Mouse (Mus musculus) heart, adult 10 weeks (tissue): ENCODE results near the gene Yif1a. TPM values are rescaled to one million over a fixed set of nuclear protein-coding genes. Genes with fewer than 3 reads are reported as not detected.

Source experiments
- polyA plus RNA-seq: library from polyadenylated mRNA; stranded (reverse); fragments of 350-450 nt; fragmentation: Illumina TruSeq; extraction: RNeasy Lipid Tissue Mini Kit (QIAGEN cat#74804); gene quantifications from one replicate; pipeline ENCODE4 v1.2.3, GENCODE M21; 2014; ENCODE audit warnings: low read depth, low replicate concordance

Gene Yif1a
- polyA plus RNA-seq, result 90.7 TPM

DNA sequence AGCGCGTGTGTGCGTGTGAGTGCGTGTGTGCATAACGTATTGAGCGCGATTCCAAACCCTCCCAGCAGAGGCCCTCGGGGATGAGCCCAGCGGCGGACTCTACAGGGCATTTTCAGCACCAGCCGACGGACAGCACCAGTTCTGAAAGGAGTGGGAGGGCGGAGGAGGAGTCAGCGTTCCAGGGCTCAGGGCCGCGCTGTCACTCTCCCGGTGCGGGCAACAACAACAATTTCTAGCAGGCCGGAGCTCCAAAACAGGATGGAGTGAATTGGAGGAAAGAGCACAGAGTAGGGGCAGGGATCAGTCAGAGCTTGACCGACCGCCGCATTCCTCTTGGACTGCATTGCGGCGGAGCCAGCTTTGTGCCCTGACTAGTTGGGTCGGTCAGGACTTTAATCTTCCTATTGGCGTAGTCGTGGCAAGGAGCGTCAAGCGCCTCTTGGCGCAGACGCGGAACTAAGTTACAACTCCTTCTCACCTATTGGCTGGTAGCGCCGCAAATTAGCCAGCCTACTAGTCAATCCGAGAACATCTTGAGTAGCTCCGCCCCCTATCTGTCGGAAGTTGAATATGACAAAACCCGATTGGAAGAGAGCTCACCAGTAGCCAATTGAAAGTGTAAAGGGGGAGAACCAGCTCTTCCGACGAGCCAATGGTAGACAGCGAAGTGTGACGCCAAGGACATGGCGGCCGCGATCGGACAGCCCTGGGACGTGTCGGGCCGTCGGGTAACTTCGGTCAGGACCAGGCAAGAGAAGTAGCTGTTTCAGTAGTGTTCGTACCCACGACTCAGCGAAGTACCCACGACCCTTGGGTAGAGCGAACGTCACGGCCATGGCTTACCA is at the start of gene Yif1a:
Gene Yif1a (plus strand): TSS at position 655 of the 845 bp plus-strand sequence.

DNA sequence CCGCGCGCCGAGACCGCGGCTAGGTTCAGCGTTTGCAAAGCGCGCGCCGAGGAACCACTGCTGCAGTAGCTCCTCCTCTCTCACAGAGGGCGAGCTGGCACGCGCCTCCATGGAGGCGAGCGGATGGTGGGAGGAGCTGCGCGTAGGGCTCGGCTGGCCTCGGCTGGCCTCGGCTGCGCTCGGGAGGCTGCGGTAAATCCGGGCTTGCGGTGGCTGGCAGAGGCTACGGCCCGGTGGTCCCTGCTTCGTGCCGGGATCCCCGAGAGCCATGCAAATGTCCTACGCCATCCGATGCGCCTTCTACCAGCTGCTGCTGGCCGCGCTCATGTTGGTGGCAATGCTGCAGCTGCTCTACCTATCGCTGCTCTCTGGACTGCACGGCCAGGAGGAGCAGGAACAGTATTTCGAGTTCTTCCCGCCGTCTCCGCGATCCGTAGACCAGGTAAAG is 49.6 kb upstream of the Yif1a start, which contains the start of the genes B4gat1 and AC124502.3:
Gene B4gat1 (plus strand): TSS at position 118 of the 448 bp plus-strand sequence.
Gene AC124502.3 (plus strand): TSS at position 183 of the 448 bp plus-strand sequence.

DNA sequence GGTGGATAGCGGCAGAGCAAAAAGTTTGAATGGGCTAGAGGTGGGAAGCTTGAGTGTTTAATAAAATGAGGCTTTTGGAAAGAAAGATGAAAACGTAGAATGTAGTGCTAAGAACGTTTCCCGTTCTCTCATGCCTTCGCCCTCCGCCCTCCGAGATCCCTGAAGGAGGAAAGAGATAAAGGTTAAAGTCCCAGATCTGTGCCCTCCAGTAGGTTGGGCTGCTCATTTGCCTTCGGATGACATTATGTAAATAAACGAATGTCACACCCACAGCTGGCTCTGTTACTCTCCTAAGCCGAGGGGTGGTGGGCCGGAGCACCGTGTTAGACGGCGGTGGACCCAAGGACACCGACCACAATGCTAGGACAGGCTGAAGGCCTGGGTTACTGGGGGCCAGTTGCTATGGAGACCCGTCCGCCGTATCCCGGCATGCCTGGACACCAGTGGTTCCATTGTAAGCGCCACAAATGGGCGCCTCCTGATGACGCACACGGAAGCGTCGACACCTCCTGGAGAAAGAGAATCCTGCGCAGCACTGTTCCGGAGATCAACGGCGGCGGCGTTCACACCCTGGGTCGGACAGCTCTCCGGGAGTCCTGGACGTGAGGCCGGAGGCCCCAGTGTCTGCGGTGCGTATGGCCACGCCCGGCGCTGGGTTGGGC is 47.3 kb upstream of the Yif1a start, which contains the start of gene Brms1:
Gene Brms1 (plus strand): TSS at position 493 of the 662 bp plus-strand sequence.

DNA sequence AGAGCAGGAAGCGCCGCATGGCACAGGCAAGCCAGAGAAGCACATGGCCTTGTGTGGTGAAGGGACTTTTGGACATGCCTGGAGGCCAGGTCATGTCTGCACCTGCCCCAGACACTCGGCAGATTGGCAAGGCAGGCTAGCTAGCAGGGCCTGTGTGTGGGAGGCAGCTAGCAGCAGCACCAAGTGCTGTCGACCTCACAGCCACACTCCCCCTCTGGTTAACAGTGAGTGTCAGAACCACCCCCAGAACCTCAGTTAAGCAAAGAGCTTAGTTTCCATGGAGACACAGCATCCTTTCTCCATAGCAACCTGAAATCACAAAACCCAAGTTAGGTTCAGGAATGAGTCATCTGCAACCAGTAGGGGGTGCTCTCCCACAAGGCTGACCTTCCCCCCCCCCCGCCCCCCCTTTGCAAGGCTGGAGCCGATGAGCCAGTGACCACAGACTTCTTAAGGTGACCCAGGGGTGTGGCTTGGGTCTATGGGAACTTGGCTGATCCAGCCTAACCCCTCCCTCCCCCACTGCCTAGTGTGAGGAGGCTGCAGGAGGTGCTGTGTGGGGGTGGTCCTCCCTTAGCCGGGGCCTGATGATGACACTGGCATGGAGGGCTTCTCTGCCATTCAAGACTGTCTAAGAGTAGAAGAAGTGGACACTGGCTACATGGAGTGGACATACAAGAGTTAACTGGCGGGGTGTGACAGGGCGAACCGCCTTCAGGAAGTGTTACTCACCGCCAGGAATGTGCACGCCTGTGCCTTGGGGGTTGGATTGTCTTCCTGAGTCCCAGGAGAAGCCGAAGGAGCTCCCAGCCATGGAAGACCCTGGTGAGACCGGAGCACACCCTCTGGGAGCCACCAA is 38.1 kb upstream of the Yif1a start, which contains the start of gene Rin1:
Gene Rin1 (plus strand): TSS at position 435 of the 859 bp plus-strand sequence.

DNA sequence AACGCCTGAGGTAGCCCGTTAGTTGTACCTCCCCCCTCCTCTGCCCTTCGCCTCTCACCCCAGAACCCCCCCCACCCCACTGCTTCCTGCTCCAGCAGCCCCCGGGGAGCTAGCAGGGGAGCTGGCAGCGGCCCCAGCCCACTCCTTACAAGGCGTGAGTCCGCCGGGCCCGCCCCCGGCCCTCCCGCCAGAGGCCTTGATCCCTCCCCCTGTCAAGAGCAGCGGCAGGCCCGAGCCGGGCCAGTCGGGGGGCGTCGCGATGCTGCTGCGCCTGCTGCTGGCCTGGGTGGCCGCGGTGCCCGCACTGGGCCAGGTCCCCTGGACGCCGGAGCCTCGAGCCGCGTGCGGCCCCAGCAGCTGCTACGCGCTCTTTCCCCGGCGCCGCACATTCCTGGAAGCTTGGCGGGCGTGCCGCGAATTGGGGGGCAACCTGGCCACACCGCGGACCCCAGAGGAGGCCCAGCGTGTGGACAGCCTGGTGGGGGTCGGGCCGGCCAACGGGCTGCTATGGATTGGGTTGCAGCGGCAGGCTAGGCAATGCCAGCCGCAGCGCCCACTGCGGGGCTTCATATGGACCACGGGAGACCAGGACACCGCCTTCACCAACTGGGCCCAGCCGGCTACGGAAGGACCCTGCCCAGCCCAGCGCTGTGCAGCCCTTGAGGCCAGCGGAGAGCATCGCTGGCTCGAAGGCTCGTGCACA is 20.3 kb upstream of the Yif1a start, which contains the start of gene Cd248:
Gene Cd248 (plus strand): TSS at position 212 of the 703 bp plus-strand sequence.

DNA sequence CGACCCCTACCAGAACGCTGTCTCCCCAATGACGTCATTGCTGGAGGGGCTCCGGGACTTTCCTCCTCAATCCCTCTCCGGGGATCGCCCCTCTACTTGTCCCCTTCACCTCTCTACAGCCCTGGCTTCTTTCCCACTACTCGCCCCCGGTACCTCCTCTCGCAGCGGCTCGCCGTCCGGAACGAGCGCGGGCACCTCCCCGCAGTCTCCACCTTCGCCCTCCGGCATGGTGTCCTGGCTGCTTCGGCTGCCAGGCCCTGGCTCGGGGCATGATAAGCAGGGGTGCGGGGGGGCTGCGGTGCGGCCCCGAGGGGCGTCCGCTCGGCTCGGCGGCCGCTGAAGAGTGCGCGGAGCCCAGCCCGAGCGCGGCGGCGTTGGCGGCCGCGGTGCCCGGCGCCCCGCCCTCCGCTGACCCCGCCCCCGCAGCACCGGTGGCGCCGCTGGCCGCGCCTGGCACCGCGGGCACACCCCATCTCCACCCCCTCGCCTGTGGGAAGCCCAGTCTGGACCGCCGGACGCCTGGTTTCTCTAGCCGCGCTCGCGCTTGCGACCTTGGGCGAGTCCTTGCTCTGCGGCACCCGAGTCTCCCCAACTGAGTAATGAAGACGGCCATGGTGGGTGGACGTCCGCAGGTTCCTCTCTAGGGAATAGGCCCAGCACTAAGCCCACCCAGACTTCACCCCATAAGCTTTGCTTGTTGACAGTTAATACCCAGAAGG is 3.0 kb upstream of the Yif1a start, which contains the start of gene Tmem151a:
Gene Tmem151a (minus strand): TSS at position 387 of the 719 bp plus-strand sequence.

DNA sequence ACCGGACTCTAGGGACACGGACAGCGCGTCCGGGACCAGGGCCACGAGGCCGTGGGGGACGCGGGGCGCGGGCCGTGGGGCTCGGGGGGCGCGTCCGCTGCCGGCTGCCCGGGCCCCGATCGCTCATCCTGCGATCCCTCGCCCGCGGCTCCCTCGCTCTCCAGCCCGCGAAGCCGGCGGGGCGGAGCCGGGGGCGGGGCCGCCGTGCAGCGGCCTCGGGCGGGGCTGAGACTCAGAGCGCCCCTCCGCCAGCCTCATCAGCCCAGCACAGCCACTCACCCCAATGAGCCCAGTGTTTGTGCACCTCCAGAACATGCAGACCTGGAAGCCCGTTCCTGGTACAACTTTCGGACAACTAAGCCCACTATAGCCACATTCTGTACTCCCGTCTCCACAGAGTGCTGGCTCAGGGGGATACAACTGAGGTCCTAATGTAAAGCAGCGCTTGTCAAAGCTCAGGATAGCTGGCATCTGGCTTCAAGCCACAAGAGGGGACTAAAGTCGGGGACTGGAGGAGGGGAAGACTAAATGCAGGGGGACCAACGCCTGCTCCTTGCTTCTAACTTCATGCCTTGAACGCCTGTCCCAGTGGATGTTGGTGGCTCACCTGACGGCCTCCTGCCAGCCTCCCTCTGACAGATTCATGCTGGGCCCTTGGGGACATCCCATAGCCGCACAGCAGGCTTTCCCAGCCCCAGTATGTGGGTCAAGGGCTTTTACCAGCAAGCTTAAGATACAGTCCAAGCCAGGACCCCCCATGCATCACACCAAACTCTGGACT is 10.2 kb downstream of the Yif1a start, which contains the start of gene Cnih2:
Gene Cnih2 (minus strand): TSS at position 159 of the 781 bp plus-strand sequence.

DNA sequence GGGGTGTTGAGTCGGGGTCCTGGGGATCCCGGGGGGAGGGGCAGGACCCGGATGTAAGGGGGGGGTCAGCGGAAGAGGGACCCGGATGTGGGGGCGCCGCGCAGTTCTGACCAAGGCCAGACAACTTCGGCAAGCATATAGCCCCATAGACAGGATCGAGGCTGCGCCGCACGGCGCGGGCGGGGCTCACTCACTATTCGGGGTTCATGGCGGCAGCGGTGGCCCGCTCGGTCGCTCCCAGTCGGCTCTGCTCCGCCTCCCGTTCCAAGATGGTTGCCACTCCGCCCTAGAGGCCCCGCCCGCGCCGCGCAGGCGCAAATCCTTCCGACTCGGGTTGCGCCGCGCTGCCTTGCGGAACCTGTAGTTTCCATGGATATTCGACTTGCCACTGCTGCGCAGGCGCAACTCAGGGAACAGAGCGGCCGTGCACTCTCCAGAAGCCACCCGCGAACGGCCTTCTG is 18.4 kb downstream of the Yif1a start, which contains the start of gene Rab1b:
Gene Rab1b (minus strand): TSS at position 342 of the 461 bp plus-strand sequence.

DNA sequence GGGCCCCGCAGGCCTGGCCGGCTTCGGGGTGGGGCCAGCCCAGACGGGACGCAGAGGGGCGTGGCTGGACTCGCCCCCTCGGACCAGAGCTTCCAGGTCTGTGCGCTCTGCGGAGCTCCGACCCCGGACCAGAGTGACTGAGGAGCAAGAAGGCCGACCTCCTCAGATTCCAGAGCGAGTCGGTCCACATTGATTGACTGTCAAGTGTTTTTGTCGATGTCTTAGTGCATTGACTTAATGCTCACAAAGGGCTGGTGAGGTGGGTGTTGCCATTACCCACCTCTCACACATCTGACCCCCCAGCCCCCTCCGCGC is 30.0 kb downstream of the Yif1a start, which contains the start of gene Klc2:
Gene Klc2 (minus strand): TSS at position 177 of the 315 bp plus-strand sequence.

Other genes starting within 250 kb of the Yif1a start
- gene Ccs, start 249.2 kb upstream of the Yif1a start, polyA plus RNA-seq, result 33.2 TPM
- gene Ccdc87, start 249.2 kb upstream of the Yif1a start, polyA plus RNA-seq, result not detected
- gene Ctsf, start 233.4 kb upstream of the Yif1a start, polyA plus RNA-seq, result 63.9 TPM
- gene Actn3, start 210.6 kb upstream of the Yif1a start, polyA plus RNA-seq, result 0.71 TPM
- gene Zdhhc24, start 209.9 kb upstream of the Yif1a start, polyA plus RNA-seq, result 4.5 TPM
- 2.6 TPM for gene Bbs1, start 181.9 kb upstream of the Yif1a start, polyA plus RNA-seq
- gene Dpp3, start 160.3 kb upstream of the Yif1a start, polyA plus RNA-seq, result 24.4 TPM
- 2.7 TPM for gene Peli3, start 145.4 kb upstream of the Yif1a start, polyA plus RNA-seq
- gene Mrpl11, start 126.4 kb upstream of the Yif1a start, polyA plus RNA-seq, result 87.5 TPM
- gene Npas4, start 98.2 kb upstream of the Yif1a start, polyA plus RNA-seq, result 0.81 TPM
- gene Slc29a2, start 64.7 kb upstream of the Yif1a start, polyA plus RNA-seq, result 14.6 TPM
- 42.6 TPM for gene B4gat1, start 49.7 kb upstream of the Yif1a start, polyA plus RNA-seq
- gene AC124502.3, start 49.6 kb upstream of the Yif1a start, polyA plus RNA-seq, result 1.0 TPM
- gene Brms1, start 47.2 kb upstream of the Yif1a start, polyA plus RNA-seq, result 19.7 TPM
- 1.7 TPM for gene Rin1, start 38.1 kb upstream of the Yif1a start, polyA plus RNA-seq
- gene Cd248, start 20.5 kb upstream of the Yif1a start, polyA plus RNA-seq, result 10.5 TPM
- 2.0 TPM for gene Tmem151a, start 3.0 kb upstream of the Yif1a start, polyA plus RNA-seq
- 0.34 TPM for gene Cnih2, start 10.0 kb downstream of the Yif1a start, polyA plus RNA-seq
- 163 TPM for gene Rab1b, start 18.5 kb downstream of the Yif1a start, polyA plus RNA-seq
- gene Klc2, start 30.0 kb downstream of the Yif1a start, polyA plus RNA-seq, result 41.4 TPM
- gene Pacs1, start 184.6 kb downstream of the Yif1a start, polyA plus RNA-seq, result 19.3 TPM
- gene Sf3b2, start 206.9 kb downstream of the Yif1a start, polyA plus RNA-seq, result 111 TPM
- 16.3 TPM for gene Gal3st3, start 209.8 kb downstream of the Yif1a start, polyA plus RNA-seq
- gene Catsper1, start 247.2 kb downstream of the Yif1a start, polyA plus RNA-seq, result not detected